Mouse (Mus musculus) urinary bladder, adult 2 months (tissue): Measurements from ENCODE around the gene Per1. TPM values are rescaled to one million over a fixed set of nuclear protein-coding genes. Genes with fewer than 3 reads are reported as not detected.

Experiments
- DNase-seq: peaks from one replicate; pipeline ENCODE4 v3.0.0; 2022; ENCODE audit warnings: low spot score
- polyA plus RNA-seq: library from polyadenylated mRNA; depleted of rRNA; stranded (reverse); fragments of >200 nt; gene quantifications from 2 replicates; pipeline ENCODE4 v1.2.3, GENCODE M21; 2012

Gene Per1
- polyA plus RNA-seq, 1 experiment: 26.8 TPM

DNA sequence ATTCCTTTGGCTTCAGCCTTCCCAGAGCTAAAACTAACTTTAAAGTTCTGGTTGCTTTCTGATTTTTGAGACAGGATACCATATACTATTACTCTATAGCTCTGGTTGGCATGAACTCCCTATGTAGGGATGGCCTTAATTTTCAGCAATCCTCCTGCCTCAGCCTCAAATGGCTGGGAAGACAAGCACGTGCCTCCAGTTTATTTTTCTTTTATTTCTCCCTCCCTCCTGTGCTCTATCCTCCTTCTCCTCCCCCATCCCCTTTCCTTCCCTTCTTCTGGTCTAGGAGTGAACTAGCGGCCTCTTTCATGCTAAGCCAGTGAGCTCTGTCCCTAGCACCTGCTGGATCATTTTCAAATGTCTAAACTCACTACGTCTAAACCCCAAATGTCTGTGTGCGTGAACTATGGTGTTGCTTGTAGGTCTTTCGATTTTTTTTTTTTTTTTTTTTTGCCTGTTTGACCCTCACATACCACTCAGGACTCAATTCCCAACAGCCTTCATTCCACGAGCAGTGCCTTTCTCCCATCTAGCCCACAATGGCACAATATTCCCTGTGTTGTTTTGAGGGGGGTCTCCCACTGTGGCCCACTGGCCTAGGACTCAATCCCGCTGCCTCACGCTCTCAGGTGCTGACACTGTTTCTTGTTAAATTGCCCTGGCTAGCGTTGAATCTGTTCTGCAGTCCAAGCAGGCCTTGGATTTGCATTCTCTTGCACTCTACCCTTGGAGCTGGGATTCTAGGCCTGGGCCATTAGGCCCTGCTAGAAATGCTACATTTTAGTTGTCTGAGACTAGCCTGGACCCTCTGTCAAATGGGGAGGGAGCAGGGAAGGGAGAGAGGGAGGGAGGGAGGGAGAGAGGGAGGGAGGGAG, 30.5 kb upstream of the Per1 start:
- DNase-seq: no peak

GRCm38 (mm10) chr11:69065394-69065925, 29.6 kb upstream of the Per1 start:
- DNase-seq: no peak

GRCm38 (mm10) chr11:69066163-69066861, 28.7 kb upstream of the Per1 start:
- DNase-seq: no peak

GRCm38 (mm10) chr11:69066956-69067355, 28.1 kb upstream of the Per1 start:
- peak; percentile 62 for DNase-seq

DNA sequence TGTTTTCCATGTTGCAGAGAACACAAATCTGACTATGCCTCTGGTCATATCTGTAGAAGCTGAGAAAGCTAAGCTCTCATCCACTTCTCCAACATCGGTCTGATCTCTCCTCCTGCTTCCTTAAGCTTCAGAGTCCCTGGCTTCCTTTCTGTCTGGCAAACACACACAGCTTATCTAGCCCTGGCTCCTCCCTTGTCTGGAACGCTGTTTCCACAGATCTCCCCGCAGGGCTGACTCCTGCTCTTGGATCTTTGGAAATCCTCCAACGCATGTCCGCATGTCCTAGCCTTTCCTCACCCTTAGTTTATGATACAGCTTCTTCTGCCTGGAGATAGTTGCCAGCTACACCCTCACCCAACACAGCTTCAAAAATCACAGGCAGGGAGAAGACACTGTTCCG, 27.4 kb upstream of the Per1 start:
- no peak for DNase-seq

DNA sequence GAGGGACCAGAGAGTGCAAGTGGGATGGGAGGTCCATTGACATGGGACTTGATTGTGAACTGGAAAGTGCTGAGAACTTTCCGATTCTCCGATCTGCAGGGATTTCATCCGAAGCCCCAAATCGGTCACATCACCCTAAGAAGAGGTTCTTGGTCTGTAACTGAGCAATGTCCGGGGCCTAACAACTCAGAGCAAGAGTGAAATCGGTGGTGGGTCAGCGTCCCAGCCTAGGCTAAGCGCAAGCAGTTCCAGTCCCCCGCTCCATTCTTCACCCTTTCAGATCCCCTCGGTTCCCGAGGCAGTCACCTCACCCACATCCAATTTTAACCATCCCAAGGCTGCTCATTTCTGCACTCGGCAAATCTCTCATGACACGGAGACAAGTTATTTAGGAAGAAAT, 24.9 kb upstream of the Per1 start:
- no peak for DNase-seq

DNA sequence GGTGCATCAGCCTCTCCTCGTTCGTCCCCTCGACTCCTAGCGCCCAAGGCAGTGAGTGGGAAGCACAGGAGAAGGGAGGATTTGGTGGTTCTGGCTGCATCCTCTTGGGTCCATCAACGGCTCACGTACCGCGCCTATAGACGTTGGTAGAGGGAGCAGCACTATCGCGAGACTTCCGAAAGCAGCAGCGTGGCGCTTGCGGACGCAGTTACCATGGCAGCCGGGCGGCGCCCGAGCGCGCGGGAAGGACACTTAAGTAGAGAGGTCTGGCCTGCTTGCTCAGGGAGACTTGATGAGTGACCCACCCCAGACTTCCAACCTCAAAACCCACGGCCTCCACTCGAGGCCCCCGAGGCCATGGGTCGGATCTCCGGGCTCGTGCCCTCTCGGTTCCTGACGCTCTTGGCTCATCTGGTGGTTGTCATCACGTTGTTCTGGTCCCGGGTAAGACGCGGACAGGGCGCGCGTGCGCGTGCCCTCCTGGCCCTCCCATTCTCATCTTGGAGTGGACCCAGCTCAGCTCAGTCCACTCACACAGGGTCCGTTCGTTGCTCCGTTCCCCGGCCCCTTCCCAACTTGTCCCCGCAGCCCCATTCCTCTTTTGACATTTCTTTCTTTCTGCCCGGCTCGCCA, 24.3 kb upstream of the Per1 start, which contains the start of gene Tmem107:
Gene Tmem107, plus strand, starts transcription at position 217 of the 633 bp plus-strand sequence.
- DNase-seq: peak; percentile 83

- DNase-seq: no peak
Observed at GRCm38 (mm10) chr11:69071262-69071661, 23.8 kb upstream of the Per1 start.

GRCm38 (mm10) chr11:69072234-69072633, 22.8 kb upstream of the Per1 start:
- DNase-seq: no peak

DNA sequence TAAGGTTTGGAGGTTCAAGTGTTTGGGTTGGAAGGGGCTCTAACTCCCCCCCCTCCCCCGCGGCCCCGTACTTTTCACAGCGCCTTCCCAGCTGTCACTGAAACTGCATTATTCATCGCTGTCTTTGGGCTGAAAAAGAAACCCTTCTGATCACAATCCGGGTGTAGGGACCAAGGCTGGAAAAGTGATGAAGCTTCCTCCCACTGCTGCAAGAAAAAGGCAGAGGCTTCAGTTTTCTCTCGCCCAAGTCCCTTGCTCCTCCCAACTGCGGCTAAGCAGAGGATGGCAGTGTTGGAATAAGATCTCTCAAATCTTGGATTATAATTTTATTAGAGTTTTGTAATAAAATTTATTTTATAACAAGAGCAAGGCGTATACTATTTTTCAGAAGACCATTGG, 22.4 kb upstream of the Per1 start:
- no peak for DNase-seq

- DNase-seq: no peak
Observed at GRCm38 (mm10) chr11:69073065-69073888, 21.7 kb upstream of the Per1 start.

DNA sequence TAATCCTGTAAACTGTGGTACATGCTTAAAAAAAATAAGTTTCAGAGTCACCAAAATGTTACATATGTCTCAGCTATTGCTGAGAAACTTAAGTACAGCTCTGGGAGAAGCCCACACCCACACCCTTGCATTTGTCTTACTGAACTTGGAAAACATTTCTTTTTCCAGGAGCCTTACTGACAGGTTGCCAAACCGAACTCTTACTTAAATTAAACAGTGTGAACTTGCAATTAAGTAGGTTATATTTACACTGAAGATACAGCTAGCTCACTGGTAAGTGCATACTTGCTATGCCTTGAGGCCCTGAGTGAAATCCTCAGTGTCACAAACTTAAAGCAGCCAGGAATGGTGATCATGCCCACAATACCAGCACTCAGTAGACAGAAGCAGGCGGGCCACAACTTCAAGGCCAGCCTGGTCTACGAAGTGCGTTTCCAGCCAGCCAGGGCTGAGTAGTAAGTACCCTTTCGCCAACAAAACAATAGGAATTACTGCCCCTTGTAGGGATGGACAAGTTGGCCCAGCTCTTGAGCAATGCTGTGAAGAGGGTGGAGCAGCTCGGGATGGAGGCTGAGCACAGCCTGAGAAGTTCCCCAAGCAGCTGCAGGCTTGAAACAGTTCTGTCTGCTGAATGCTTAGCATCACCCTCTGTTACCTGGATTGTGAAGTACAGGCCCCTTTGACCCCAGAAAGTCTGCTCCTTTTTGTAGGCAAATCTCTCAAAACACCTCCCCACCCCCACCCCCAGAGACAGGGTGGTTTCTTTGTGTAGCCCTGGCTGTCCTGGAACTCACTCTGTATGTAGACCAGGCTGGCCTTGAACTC, 20.9 kb upstream of the Per1 start:
- no peak for DNase-seq

- no peak for DNase-seq
Observed at GRCm38 (mm10) chr11:69074776-69075069, 20.3 kb upstream of the Per1 start.

DNA sequence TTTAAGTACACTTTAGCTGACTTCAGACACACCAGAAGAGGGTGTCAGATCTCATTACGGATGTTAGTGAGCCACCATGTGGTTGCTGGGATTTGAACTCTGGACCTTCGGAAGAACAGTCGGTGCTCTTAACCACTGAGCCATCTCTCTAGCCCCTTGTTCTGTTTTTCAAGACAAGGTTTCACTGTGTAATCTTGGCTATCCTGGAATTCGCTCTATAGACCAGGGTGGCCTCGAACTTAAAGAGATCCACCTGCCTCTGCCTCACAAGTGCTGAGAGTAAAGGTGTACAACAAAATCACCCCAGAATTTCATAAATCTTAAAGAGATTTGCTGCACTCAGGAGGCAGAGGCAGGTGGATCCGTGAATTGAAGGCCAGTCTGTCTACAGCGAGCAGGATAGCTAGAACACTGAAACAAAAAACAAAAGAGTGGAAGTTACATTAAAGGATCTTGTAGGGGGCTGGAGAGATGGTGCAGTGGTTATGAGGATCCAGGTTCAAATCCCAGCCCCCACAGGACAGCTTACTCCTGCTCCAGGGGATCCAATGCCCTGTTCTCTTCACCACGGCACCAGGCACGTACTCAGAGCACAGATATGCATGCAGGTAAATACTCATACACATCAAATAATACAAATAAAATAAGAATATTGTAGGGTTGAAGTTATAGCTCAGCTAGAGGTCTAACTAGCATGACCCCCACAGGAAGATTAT, 19.1 kb upstream of the Per1 start:
- DNase-seq: no peak

DNA sequence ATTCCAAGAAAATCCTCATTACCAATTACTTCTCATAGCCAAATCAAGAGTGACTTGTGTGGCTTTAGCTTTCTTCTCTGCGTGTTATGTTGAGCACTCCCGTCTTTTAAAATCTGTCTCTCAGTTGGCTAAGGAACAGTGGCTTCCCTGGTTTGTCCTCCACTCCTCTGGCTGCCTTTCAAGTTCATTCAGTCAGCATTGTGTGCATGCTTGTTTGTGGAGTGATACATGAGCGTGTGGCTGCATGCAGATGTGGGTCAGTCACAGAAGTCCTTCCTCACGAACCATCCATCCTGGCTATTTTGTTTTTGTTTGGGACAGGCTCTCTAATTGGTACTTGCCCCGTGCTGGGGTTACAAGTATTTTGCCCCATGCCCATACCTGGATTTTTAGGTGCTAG, 18.4 kb upstream of the Per1 start:
- DNase-seq: no peak

DNA sequence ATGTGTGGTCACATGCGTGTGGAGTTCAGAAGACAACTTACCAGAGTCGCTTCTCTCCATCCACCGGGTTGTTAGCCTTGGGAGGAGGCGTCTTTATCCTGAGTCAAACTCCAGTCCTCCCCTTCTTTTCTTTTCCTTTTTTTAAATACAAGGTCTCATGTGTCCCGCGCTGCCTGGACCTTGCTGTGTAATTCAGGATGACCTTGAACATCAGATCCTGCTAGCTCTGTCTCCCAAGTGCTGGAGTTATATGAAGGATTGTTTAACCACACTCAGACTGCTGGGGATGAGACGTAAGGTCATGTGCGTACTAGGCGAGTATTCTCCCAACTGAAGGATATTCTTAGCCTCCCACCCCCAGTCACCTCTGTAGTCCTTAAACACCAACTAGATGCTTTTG, 17.7 kb upstream of the Per1 start:
- no peak for DNase-seq

DNA sequence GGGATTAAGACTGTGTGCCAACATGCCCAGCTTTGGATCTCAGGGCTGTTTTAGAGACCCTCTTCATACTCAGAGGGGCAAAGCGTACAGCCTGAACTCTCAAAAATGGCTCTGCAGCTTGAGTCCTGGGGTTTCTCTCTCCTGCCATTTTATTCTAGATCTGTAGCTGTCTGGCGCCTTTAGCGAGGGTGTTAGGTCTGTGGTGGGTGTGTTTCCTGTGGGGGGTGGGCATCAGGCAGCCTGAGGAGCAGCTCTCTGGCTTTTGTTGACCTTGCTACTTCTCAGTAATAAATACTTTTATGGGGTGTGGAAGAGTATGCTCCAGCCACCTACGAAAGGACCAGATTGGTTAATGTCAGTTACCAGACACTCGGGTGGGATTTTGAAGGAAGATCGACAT, 17.0 kb upstream of the Per1 start:
- no peak for DNase-seq

DNA sequence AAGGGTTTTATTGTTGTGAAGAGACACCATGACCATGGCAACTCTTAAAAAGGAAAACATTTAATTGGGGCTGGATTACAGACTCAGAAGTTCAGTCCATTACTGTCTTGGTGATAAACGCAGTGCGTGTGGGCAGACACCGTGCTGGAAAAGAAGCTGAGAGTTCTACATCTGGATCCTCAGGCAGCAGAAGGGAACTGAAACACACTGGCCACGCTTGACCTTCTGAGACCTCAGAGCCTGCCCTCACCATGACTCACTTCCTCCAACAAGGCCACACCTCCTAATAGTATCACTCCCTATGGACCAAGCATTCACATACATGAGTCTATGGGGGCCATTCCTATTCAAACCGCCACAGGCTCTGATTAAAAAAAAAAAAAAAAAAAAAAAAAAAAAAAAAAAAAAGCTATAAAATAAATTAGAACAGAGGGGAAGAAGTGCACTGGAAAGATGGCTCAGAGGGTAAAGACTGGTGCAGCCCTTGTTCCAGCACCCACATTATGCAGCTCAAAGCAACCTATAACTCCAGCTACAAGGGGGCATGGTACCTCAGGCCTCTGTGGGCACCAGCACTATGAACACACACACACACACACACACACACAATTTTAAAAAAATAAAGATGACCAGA, 16.1 kb upstream of the Per1 start:
- DNase-seq: no peak

DNA sequence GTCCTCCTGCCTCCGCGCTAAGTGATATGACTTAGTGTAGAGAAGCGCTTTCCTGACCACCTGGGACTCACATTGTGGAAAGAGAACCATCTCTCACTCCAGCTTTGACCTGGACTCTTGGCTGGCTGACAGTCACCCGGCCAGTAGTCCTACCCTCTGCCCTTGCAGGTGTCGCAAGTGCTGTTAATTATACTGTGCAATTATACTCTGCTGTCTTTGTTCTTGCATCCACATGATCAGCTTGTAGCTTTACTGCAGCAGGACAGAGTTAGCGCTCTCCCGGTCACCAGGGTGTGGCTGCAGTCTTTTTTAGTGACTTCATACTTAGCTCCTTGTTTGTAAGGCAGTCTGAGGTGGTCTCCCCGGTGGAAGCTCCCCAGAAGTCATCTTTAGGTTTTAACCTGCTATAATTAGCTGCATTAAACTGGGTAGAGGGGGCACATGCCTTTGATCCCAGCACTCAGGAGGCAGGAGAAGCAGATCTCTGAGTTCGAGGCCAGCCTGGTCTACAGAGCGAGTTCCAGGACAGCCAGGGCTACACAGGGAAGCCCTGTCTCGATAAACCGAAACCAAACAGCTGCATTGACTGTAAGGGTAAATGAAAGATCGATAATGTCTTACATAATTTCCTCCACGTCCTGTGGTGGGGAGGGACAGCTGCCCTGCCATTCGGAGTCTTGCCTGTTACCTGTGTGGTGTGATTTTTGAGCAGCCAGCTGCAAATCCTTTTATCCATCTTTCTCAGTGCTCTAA, 14.7 kb upstream of the Per1 start:
- no peak for DNase-seq
